Mouse (Mus musculus): ENCODE data around the gene 2610528J11Rik. TPM values are rescaled to one million over a fixed set of nuclear protein-coding genes. Genes with fewer than 3 reads are reported as not detected.

2610528J11Rik gene
- total RNA-seq (2012; rRNA removed) (not detected in 2 replicates), total RNA-seq (2014; rRNA removed) (not detected in 2 replicates), polyA plus RNA-seq (2012; ENCODE audit: insufficient read length, low read depth) (not detected in 2 replicates)

- no peaks in the 10 kb centered on the region for H3K4me1 ChIP-seq (ENCODE audit: control insufficient read depth in 1 of 2, insufficient read depth in 2 of 2)
- TF ChIP-seq POLR2A (IDR thresholded peaks at IDR 0.05; ENCODE audit: low read depth, low read length) (no peak), ZC3H11A (IDR thresholded peaks at IDR 0.05; ENCODE audit: low read depth, low read length) (no peak), CTCF (conservative IDR thresholded peaks at IDR 0.05 in 1 of 2, IDR thresholded peaks at IDR 0.05 in 1 of 2; ENCODE audit: low read depth in 2 of 2, low read length in 2 of 2) (no peak), RAD21 (IDR thresholded peaks at IDR 0.05; ENCODE audit: low read depth, low read length) (no peak)
- H3K79me2 ChIP-seq (replicated peaks; ENCODE audit: control insufficient read depth, extremely low read depth, insufficient read depth, poor library complexity, severe bottlenecking): no peaks in the 10 kb centered on the region
- no peaks in the 10 kb centered on the region for H3K36me3 ChIP-seq (replicated peaks in 1 of 2; ENCODE audit: control insufficient read depth in 1 of 2, insufficient read depth in 1 of 2, low read length in 1 of 2)
- H3K9me3 ChIP-seq (replicated peaks; ENCODE audit: low read length): no peaks in the 10 kb centered on the region
- no peak within 1 kb of the TSS for H3K9ac ChIP-seq (ENCODE audit: insufficient read depth, low read depth)
- H3K27me3 ChIP-seq (replicated peaks): peaks cover 92% of the 10 kb centered on the region
- H3K4me3 ChIP-seq (replicated peaks in 1 of 3; ENCODE audit: low read depth in 2 of 3, low read length in 2 of 3, poor library complexity in 1 of 3): no peak within 1 kb of the TSS
- in situ Hi-C loops (cut with MboI; ENCODE audit: low pct_ligation_motif_present, low pct_unique_long_range_greater_than_20kb, low sequenced_read_pairs): no loop called here
- no peak within 1 kb of the TSS for H3K27ac ChIP-seq (ENCODE audit: insufficient read depth, low read depth)
- dilution Hi-C loops (cut with MboI; ENCODE audit: extremely low pct_ligation_motif_present, extremely low pct_unique_long_range_greater_than_20kb, low sequenced_read_pairs): no loop called here
- no peak for DNase-seq (ENCODE audit: extremely low read depth)
- H3K4me2 ChIP-seq (ENCODE audit: insufficient read depth, low read depth, poor library complexity, severe bottlenecking): no peak within 1 kb of the TSS
Observed at GRCm38 (mm10) chr4:118526408-118527334, at the start of gene 2610528J11Rik. TSS of gene 2610528J11Rik (plus strand) at chr4:118526999.

- no peak within 1 kb of the TSS for H3K4me2 ChIP-seq (ENCODE audit: insufficient read depth, low read depth, poor library complexity, severe bottlenecking)
- no peak for DNase-seq (ENCODE audit: extremely low read depth)
- TF ChIP-seq MAFK (IDR thresholded peaks at IDR 0.05; ENCODE audit: insufficient replicate concordance, low read length) (no peak), ZKSCAN1 (IDR thresholded peaks at IDR 0.05; ENCODE audit: borderline replicate concordance, low read depth, low read length) (no peak), EP300 (IDR thresholded peaks at IDR 0.05; ENCODE audit: low read length) (no peak), ELF1 (IDR thresholded peaks at IDR 0.05; ENCODE audit: low read depth, low read length) (no peak), GABPA (IDR thresholded peaks at IDR 0.05; ENCODE audit: insufficient replicate concordance, low read depth, low read length) (no peak), MAZ (IDR thresholded peaks at IDR 0.05; ENCODE audit: low read depth, low read length) (no peak), PAX5 (IDR thresholded peaks at IDR 0.05; ENCODE audit: low read length) (no peak), E2F4 (IDR thresholded peaks at IDR 0.05; ENCODE audit: insufficient replicate concordance, low read depth, low read length) (no peak), TCF12 (IDR thresholded peaks at IDR 0.05; ENCODE audit: low read depth, low read length) (no peak), SIN3A (IDR thresholded peaks at IDR 0.05; ENCODE audit: low read length) (no peak), MYC (IDR thresholded peaks at IDR 0.05; ENCODE audit: low read depth, low read length) (no peak), JUN (IDR thresholded peaks at IDR 0.05; ENCODE audit: insufficient read depth, low read depth, low read length) (no peak), ETS1 (conservative IDR thresholded peaks at IDR 0.05; ENCODE audit: low read depth, low read length) (no peak), TBP (conservative IDR thresholded peaks at IDR 0.05; ENCODE audit: low read depth, low read length) (no peak), KAT2A (IDR thresholded peaks at IDR 0.05; ENCODE audit: insufficient replicate concordance, low read length) (no peak), ZNF384 (IDR thresholded peaks at IDR 0.05; ENCODE audit: low read depth, low read length) (no peak), SMC3 (IDR thresholded peaks at IDR 0.05; ENCODE audit: low read depth, low read length) (no peak), UBTF (IDR thresholded peaks at IDR 0.05; ENCODE audit: low read depth, low read length) (no peak), CHD1 (IDR thresholded peaks at IDR 0.05; ENCODE audit: low read depth, low read length) (no peak), RCOR1 (conservative IDR thresholded peaks at IDR 0.05; ENCODE audit: low read depth, low read length) (no peak)
Observed at GRCm38 (mm10) chr4:118489717-118490132, 37.1 kb upstream of the 2610528J11Rik start, which contains the start of gene Tie1. TSS of gene Tie1 (minus strand) at chr4:118490061.

More at GRCm38 (mm10) chr4:118489717-118490132, 37.1 kb upstream of the 2610528J11Rik start, which contains the start of gene Tie1:
- H3K9me3 ChIP-seq (replicated peaks; ENCODE audit: low read length): no peaks in the 10 kb centered on the region
- H3K36me3 ChIP-seq (replicated peaks in 1 of 2; ENCODE audit: control insufficient read depth in 1 of 2, insufficient read depth in 1 of 2, low read length in 1 of 2): no peaks in the 10 kb centered on the region
- H3K9ac ChIP-seq (ENCODE audit: insufficient read depth, low read depth): no peak within 1 kb of the TSS
- dilution Hi-C loops (cut with MboI; ENCODE audit: extremely low pct_ligation_motif_present, extremely low pct_unique_long_range_greater_than_20kb, low sequenced_read_pairs) (no loop called here), in situ Hi-C loops (cut with MboI; ENCODE audit: low pct_ligation_motif_present, low pct_unique_long_range_greater_than_20kb, low sequenced_read_pairs) (loop anchor here (10.0 kb wide), 1 partner anchor 55 kb away; the partner anchor contains the start of gene Tmem125)
- H3K79me2 ChIP-seq (replicated peaks; ENCODE audit: control insufficient read depth, extremely low read depth, insufficient read depth, poor library complexity, severe bottlenecking): no peaks in the 10 kb centered on the region
- peaks cover 47% of the 10 kb centered on the region for H3K27me3 ChIP-seq (replicated peaks)
- H3K27ac ChIP-seq (ENCODE audit: insufficient read depth, low read depth): no peak within 1 kb of the TSS
- no peaks in the 10 kb centered on the region for H3K4me1 ChIP-seq (ENCODE audit: control insufficient read depth in 1 of 2, insufficient read depth in 2 of 2)
- H3K4me3 ChIP-seq (replicated peaks in 1 of 3; ENCODE audit: low read depth in 2 of 3, low read length in 2 of 3, poor library complexity in 1 of 3): no peak within 1 kb of the TSS
